Mouse (Mus musculus) retina, embryonic 14.5 days (tissue): ENCODE measurements at regions not wholly inside any gene's neighbourhood (a gene's known extent, or its start where the extent isn't known, plus 50 kb on each side); places are given as distances from the start of the nearest gene placed in this dataset.

Source experiments
- DNase-seq: peaks from one replicate; pipeline ENCODE4 v3.0.0-alpha.2; 2015; ENCODE audit warnings: low spot score

- DNase-seq: no peak
These were observed 165.6 kb upstream of the Dkk2 start for GRCm38 (mm10) chr3:131919476-131919875.

GRCm38 (mm10) chr3:131921161-131921560 lies 163.9 kb upstream of the Dkk2 start:
- peak; percentile 7 for DNase-seq

GRCm38 (mm10) chr3:131922733-131923132 lies 162.4 kb upstream of the Dkk2 start:
- no peak for DNase-seq

GRCm38 (mm10) chr3:131940896-131941295 lies 144.2 kb upstream of the Dkk2 start:
- DNase-seq: no peak

GRCm38 (mm10) chr3:131941961-131942753 lies 142.9 kb upstream of the Dkk2 start:
- no peak for DNase-seq

- DNase-seq: no peak
These were observed 141.7 kb upstream of the Dkk2 start for GRCm38 (mm10) chr3:131943436-131943835.

GRCm38 (mm10) chr3:131955771-131956170 lies 129.3 kb upstream of the Dkk2 start:
- no peak for DNase-seq

GRCm38 (mm10) chr3:131960636-131961035 lies 124.5 kb upstream of the Dkk2 start:
- DNase-seq: no peak

- no peak for DNase-seq
These were observed 123.5 kb upstream of the Dkk2 start for GRCm38 (mm10) chr3:131961571-131961970.

- DNase-seq: no peak
These were observed 122.2 kb upstream of the Dkk2 start for GRCm38 (mm10) chr3:131962870-131963269.

- no peak for DNase-seq
These were observed 120.1 kb upstream of the Dkk2 start for GRCm38 (mm10) chr3:131964952-131965351.

GRCm38 (mm10) chr3:131965456-131966160 lies 119.5 kb upstream of the Dkk2 start:
- no peak for DNase-seq

GRCm38 (mm10) chr3:131967288-131967687 lies 117.8 kb upstream of the Dkk2 start:
- DNase-seq: no peak

GRCm38 (mm10) chr3:131970827-131971226 lies 114.3 kb upstream of the Dkk2 start:
- DNase-seq: no peak

- peak; percentile 85 for DNase-seq
These were observed 109.0 kb upstream of the Dkk2 start for GRCm38 (mm10) chr3:131975940-131976628.

- no peak for DNase-seq
These were observed 101.8 kb upstream of the Dkk2 start for GRCm38 (mm10) chr3:131983292-131983691.

- no peak for DNase-seq
These were observed 86.1 kb upstream of the Dkk2 start for GRCm38 (mm10) chr3:131998838-131999613.

GRCm38 (mm10) chr3:132006191-132006590 lies 78.9 kb upstream of the Dkk2 start:
- peak; percentile 38 for DNase-seq

- no peak for DNase-seq
These were observed 78.2 kb upstream of the Dkk2 start for GRCm38 (mm10) chr3:132006912-132007311.

- no peak for DNase-seq
These were observed 77.7 kb upstream of the Dkk2 start for GRCm38 (mm10) chr3:132007356-132007755.

- no peak for DNase-seq
These were observed 69.9 kb upstream of the Dkk2 start for GRCm38 (mm10) chr3:132015205-132015604.
